Mouse (Mus musculus): ENCODE measurements around the gene 6820408C15Rik. TPM values are rescaled to one million over a fixed set of nuclear protein-coding genes. Genes with fewer than 3 reads are reported as not detected.

6820408C15Rik gene
- total RNA-seq (2021) = 1 to 10 TPM; 2.4 to 3.0 TPM
- long read RNA-seq, experiment 1, partial matches to known transcripts = 2 of 3 reads
- long read RNA-seq, experiment 1, other reads (novel, unspliced or antisense) = 1 of 3 reads
- long read RNA-seq, experiment 2, partial matches to known transcripts = 1 of 6 reads
- long read RNA-seq, experiment 2, other reads (novel, unspliced or antisense) = 5 of 6 reads

DNA sequence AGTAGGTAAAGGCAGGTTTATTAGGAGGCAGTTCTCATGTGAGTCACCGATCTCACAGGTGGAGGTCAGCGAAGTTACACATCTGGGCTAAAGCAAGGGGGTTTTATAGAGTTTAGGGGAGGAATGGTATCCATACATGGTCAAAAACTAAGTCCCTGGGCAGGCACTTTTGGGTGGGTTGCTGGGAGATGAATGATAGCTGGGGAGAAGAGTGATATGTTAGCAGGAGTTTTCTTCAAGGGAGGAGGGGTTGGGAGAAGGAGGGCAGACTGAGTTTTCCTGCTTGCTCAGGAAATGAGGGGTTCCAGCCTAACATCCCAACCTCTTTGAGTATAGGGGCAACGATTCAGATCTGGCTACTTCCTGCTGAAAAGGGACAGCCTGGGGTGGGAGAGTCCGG lies at the start of gene 6820408C15Rik:
TSS of gene 6820408C15Rik (plus strand) at position 301 of the 400 bp plus-strand sequence.
- no peak for DNase-seq (ENCODE audit: extremely low spot score in 1 of 2, low spot score in 2 of 2)
- intact Hi-C loops (cut with DNase I) = no loop called here
- TF ChIP-seq CTCF (IDR thresholded peaks at IDR 0.05) = no peak
- peak within 1 kb of the TSS; percentile 71 for H3K4me3 ChIP-seq
- peak within 1 kb of the TSS; percentile 95 for H3K27ac ChIP-seq

DNA sequence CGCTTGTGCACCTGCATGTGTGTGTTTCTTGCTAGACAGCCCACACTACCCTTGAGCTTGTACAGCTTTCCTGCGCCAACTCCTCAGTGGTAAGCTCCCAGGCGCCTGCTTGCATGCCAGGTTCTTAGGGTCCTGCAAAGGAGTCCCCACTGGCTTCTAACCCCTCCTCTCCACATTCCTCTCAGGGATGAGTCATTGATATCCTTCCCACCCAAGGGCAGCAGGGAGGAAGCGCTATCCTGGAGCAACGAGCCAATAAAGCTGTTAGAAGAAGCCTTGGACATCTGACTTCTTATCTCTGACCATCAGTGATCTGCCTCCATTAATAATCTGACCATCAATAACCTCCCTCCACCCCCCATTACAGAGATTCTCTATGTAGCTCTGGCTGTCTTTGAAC lies 47.5 kb upstream of the 6820408C15Rik start:
- Histone ChIP-seq H3K4me3 (no peak overlapping the region), H3K27ac (no peak overlapping the region)
- intact Hi-C loops (cut with DNase I) = loop anchor here (2.0 to 5.0 kb wide), 2 partner anchors 256 to 339 kb away; no protein-coding TSS in a partner anchor
- TF ChIP-seq CTCF (IDR thresholded peaks at IDR 0.05) = no peak
- DNase-seq (ENCODE audit: extremely low spot score in 1 of 2, low spot score in 2 of 2) = no peak

DNA sequence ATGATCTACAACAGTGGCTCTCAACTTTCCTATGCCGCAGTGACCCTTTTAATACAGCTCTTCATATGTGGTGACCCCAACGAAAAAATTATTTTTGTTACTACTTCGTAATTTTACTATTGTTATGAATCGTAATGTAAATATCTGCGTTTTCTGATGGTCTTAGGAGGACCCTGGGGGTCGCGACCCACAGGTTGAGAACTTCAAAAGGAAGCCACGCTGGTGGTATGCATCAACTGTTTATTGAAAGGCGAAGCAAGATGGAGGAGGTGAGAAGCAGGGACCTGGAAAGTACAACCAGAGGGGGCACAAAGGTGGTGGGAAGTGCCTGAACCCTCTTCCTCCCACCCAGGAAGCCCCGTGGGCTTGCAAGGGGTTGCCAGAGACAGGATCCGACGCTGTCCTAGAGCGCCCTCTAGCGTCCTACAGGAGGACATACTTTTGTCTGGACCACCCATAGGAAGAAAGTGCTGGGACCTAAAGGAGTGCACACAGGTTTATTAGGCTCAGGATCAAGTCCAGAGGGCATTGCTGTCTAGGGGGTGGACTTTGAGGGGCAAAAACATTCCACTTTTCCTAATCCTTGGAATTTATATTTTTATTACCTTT lies 46.8 kb upstream of the 6820408C15Rik start:
- Histone ChIP-seq H3K4me3 (no peak overlapping the region), H3K27ac (no peak overlapping the region)
- intact Hi-C loops (cut with DNase I) = loop anchor here (2.0 to 5.0 kb wide), 2 partner anchors 256 to 340 kb away; no protein-coding TSS in a partner anchor
- TF ChIP-seq CTCF (IDR thresholded peaks at IDR 0.05) = peak; percentile 85
- DNase-seq (ENCODE audit: extremely low spot score in 1 of 2, low spot score in 2 of 2) = peak; percentile 42 to 44

DNA sequence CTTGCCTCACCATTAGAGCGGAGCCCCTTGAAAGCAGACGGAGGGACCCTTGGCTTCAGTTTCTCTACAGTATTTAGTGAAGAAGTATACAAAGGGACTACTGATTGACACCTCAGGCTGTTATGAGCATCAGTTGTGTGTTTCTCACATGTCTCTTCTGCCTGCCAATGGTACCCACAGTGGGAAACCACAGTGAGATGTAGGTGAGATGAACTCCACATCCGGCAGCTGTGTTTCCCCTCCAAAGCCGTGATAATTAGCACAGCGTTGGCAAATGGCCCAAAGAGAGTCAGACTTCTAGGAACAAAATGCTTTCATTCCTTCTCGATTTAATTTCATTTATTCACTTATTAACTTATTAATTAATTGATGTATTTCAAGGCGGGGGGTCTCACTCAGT lies 43.3 kb upstream of the 6820408C15Rik start:
- intact Hi-C loops (cut with DNase I) = no loop called here
- no peak for TF ChIP-seq CTCF (IDR thresholded peaks at IDR 0.05)
- Histone ChIP-seq H3K27ac (no peak overlapping the region), H3K4me3 (no peak overlapping the region)
- no peak for DNase-seq (ENCODE audit: extremely low spot score in 1 of 2, low spot score in 2 of 2)

DNA sequence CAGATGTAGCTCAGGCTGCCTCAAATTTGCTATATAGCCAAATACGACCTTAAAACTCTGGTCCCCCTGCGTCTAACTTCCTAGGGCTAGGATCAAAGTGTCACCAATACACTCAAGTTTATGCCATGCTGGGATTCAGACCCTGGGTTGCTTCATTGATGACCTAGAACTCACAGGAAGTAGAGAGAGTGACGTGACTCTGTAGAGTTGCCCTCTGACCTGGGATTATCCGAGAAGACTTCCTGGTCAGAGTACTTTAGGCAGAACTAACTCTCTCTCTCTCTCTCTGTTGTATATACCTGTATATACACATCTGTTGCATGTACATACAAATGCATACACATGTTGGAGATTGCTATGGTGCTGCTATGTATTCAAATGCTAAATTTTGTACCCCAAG lies 42.7 kb upstream of the 6820408C15Rik start:
- no peak for DNase-seq (ENCODE audit: extremely low spot score in 1 of 2, low spot score in 2 of 2)
- Histone ChIP-seq H3K4me3 (no peak overlapping the region), H3K27ac (no peak overlapping the region)
- intact Hi-C loops (cut with DNase I) = no loop called here
- no peak for TF ChIP-seq CTCF (IDR thresholded peaks at IDR 0.05)

DNA sequence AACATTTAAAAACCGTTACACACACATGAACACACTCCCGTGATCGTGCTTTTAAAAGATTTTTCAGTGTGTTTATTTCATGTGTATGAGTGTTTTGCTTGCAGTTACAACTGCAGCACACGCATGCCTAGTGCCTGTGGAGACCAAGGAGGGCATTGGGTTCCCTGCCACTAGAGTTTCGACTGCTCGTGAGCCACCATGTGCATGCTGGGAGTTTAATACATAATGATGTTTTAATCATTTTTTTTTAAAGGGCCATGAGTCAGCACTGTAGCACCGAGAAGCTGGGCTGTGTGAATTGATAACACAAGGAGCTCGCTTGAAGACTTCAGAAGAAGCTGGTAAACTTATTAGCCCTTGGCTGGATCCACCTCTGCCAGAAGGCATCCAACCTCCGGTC lies 41.8 kb upstream of the 6820408C15Rik start:
- H3K27ac ChIP-seq = no peak overlapping the region
- H3K4me3 ChIP-seq = no peak overlapping the region
- intact Hi-C loops (cut with DNase I) = no loop called here
- no peak for DNase-seq (ENCODE audit: extremely low spot score in 1 of 2, low spot score in 2 of 2)
- no peak for TF ChIP-seq CTCF (IDR thresholded peaks at IDR 0.05)

DNA sequence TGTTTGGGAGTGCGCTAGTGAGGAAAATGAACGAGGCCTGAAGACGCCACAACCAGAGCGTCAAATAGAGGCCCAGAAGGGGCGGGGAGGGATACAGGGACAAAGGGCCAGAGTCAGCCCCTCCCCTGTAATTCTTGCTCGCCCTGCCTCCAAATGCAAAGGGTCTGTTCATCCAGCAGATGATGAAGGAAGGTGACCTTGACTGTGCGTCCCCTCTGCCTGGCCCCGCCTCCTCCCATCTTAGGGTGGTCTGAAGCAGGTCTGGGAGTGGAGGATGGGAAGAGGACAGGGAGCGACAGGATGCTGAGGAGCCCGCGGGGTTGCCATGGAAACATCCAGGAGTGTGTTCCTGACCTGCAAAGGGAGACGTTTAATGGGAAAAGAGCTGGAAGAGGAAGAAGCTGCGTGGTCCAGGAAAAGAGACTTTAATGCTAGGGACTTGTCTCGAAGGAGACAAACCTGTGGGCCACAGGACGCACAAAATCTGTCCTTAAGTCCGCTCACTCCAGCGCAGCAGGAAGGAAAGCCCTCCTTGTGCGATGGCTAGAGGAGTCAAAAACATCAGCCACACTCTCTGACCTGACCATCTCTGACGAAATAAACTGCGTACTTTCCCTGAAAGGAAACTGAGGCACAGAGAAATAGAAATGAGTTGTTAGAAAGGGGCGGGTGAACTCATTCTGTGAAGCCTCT lies 39.6 kb upstream of the 6820408C15Rik start:
- peak overlapping the region; percentile 42 for H3K4me3 ChIP-seq
- peak overlapping the region; percentile 3; the same call in 1 of the 2 replicates for H3K27ac ChIP-seq
- intact Hi-C loops (cut with DNase I) = no loop called here
- DNase-seq (ENCODE audit: extremely low spot score in 1 of 2, low spot score in 2 of 2) = peak; percentile 43 to 73
- TF ChIP-seq CTCF (IDR thresholded peaks at IDR 0.05) = no peak

DNA sequence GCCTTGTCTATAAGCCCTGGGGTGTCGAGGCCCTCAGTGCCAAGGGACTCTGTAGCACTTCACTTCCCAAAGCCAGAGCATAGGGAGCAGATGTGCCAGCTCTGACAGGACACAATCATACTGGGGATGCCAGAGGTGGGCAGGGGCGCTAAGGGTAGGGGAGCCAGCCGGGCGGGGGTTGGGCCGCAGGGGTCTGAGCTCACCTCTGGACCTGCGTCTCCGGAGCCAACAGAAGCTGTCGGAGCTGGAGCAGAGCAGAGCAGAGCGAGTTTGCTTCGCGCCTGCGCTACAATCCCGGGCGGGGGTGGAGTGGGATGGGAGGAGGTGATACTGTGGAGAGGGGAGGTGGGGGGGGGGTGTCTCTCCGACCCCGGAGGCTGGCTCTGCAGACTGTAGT lies 39.0 kb upstream of the 6820408C15Rik start, which contains the start of gene Nrsn2:
TSS of gene Nrsn2 (minus strand) at position 294 of the 397 bp plus-strand sequence.
- Histone ChIP-seq H3K4me3 (peak within 1 kb of the TSS; percentile 42), H3K27ac (peak within 1 kb of the TSS; percentile 13; the same call in 1 of the 2 replicates)
- intact Hi-C loops (cut with DNase I) = no loop called here
- peak; percentile 50 to 70 for DNase-seq (ENCODE audit: extremely low spot score in 1 of 2, low spot score in 2 of 2)
- no peak for TF ChIP-seq CTCF (IDR thresholded peaks at IDR 0.05)

DNA sequence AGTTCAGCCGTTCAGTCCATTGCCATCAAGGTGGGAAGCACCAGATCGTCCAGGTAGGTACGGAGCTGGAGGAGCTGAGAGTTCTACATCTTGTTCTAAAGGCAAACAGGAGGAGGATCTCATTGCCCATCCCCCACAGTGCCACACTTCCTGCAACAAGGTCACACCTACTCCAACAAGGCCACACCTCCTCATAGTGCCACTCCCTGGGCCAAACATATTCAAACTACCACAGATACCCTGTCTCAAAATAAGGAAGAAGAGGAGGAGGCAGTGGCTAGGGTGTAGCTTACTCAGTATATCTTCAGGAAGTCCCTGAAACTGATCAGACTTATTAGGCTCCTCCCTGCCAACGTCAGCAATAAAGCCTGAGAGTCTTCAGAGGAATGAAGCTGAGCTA lies 31.2 kb upstream of the 6820408C15Rik start:
- H3K4me3 ChIP-seq = no peak overlapping the region
- no peak overlapping the region for H3K27ac ChIP-seq
- intact Hi-C loops (cut with DNase I) = no loop called here
- no peak for TF ChIP-seq CTCF (IDR thresholded peaks at IDR 0.05)
- DNase-seq (ENCODE audit: extremely low spot score in 1 of 2, low spot score in 2 of 2) = no peak

DNA sequence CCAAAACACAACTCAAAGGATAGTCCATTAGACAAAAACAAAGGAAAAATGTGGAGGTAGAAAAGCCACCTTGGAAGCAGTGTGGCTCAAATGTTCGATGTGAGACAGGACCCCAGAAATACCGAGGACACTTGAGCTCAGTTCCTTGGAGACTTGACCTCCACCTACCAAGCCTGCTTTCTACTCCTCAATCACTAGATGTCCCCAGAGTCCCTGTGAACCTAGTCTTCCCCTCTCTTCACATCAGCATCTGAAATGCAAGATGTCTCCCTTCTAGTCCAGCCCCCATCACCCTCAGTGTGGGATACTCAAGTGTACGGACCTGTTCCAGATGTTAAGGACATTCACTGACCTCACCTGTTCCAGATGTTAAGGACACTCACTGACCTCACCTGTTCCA lies 22.6 kb upstream of the 6820408C15Rik start:
- peak; percentile 78 for TF ChIP-seq CTCF (IDR thresholded peaks at IDR 0.05)
- DNase-seq (ENCODE audit: extremely low spot score in 1 of 2, low spot score in 2 of 2) = peak in 1 of 2 experiments; percentile 21
- Histone ChIP-seq H3K27ac (no peak overlapping the region), H3K4me3 (no peak overlapping the region)
- intact Hi-C loops (cut with DNase I) = loop anchor here (1.0 to 5.0 kb wide), 2 partner anchors 45 to 155 kb away; no protein-coding TSS in a partner anchor

DNA sequence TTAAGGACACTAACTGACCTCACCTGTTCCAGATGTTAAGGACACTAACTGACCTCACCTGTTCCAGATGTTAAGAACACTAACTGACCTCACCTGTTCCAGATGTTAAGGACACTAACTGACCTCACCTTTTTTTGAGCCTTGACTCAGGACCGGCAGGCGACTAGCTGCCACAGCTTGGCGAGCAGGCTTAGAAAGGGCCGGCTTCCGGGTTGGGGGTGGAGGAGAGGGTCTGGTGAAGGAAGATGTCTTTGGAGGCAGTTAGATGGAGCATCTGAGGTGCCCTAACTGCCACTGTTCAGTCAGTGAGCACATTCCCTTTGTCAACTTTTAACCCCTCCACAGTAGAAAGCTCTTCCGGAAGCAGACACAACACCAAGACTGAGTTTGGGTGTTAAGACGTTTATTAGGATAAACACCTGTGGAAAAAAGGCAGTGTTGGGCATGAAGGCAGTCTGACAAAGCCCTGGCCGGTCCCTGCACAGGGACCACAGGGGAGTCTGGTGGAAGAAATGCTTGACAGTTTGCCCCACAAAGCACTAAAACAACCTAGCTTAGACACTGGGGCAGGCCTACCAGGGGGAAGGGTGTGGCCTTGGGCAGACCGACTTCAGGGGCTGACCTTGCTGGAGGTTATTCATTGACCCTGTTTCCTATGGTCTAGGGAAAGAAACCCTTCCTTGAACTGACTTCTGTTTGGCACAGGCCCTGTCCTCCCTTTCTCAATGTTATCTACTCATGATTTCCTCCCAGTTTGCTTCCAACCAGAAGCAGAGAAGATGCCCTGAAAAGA lies 22.0 kb upstream of the 6820408C15Rik start:
- Histone ChIP-seq H3K4me3 (no peak overlapping the region), H3K27ac (no peak overlapping the region)
- intact Hi-C loops (cut with DNase I) = loop anchor here (5.0 kb wide), 1 partner anchor 154 kb away; no protein-coding TSS in a partner anchor
- no peak for TF ChIP-seq CTCF (IDR thresholded peaks at IDR 0.05)
- no peak for DNase-seq (ENCODE audit: extremely low spot score in 1 of 2, low spot score in 2 of 2)

Measured in left cerebral cortex, adult 2 months (tissue).